Mouse (Mus musculus): ENCODE measurements around the gene Chn2. TPM values are rescaled to one million over a fixed set of nuclear protein-coding genes. Genes with fewer than 3 reads are reported as not detected.

The Chn2 gene
- polyA plus RNA-seq, 1 experiment: 22.8 TPM

GRCm38 (mm10) chr6:54120889-54121288 lies 81.5 kb downstream of the Chn2 start:
- WGBS: 91% methylated on average over 5 of the region's 5 CpGs
- Histone ChIP-seq H3K27ac (ENCODE audit: insufficient read depth, low read depth, low read length) (no peak overlapping the region), H3K4me3 (ENCODE audit: insufficient read depth, low read depth, low read length) (no peak overlapping the region), H3K36me3 (ENCODE audit: control insufficient read depth, insufficient read depth, low read length) (no peaks in the 10 kb centered on the region), H3K4me1 (ENCODE audit: control insufficient read depth, insufficient read depth, low read length) (no peaks in the 10 kb centered on the region), H3K27me3 (replicated peaks; ENCODE audit: control insufficient read depth, insufficient read depth, low read length) (no peaks in the 10 kb centered on the region)
- no peak for DNase-seq
- TF ChIP-seq CTCF (conservative IDR thresholded peaks at IDR 0.05; ENCODE audit: insufficient read depth, insufficient read length, low read depth, low read length) (no peak), POLR2A (IDR thresholded peaks at IDR 0.05; ENCODE audit: low read depth, low read length) (no peak)

DNA sequence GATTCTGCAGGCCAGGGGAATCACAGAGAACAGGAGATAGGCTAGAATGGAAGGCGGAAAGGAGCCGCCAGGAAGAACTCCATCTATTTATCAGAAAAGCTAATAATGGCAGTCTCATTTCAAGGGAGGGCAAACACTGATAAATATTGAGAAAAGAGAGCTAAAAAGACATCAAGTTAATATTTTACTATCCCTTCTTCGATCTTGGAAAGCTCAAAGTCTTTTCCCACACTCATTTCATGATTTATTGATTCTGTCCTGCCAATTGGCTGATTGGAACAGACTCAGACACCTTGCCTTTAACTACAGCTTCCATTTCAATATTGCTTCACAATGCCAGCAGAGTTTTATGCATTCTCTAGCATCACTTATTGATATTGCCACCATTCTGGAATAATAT lies 85.2 kb downstream of the Chn2 start:
- Histone ChIP-seq H3K36me3 (ENCODE audit: control insufficient read depth, insufficient read depth, low read length) (no peaks in the 10 kb centered on the region), H3K27me3 (replicated peaks; ENCODE audit: control insufficient read depth, insufficient read depth, low read length) (no peaks in the 10 kb centered on the region), H3K27ac (ENCODE audit: insufficient read depth, low read depth, low read length) (no peak overlapping the region), H3K4me3 (ENCODE audit: insufficient read depth, low read depth, low read length) (no peak overlapping the region), H3K4me1 (ENCODE audit: control insufficient read depth, insufficient read depth, low read length) (no peaks in the 10 kb centered on the region)
- WGBS: 78% methylated on average over 3 of the region's 3 CpGs
- TF ChIP-seq POLR2A (IDR thresholded peaks at IDR 0.05; ENCODE audit: low read depth, low read length) (no peak), CTCF (conservative IDR thresholded peaks at IDR 0.05; ENCODE audit: insufficient read depth, insufficient read length, low read depth, low read length) (no peak)
- DNase-seq: no peak

DNA sequence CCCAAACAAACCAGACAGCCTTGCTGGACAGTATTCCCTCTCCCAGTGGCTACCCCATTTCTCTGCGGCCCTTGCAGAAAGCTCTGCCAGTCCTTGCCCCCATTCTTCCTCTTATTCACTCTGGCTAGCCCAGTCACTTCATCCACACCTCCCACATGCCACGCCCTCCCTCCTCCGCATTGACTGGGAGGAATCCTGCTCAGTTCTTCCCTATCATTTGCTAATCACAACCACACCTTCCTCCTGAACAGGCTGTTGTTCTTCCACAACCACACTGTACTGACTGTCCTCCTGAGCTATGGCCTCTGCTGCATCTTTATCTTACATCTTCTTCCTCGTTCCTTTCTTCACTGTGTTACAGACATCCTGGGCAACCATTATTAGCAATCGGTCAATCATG lies 86.2 kb downstream of the Chn2 start:
- Histone ChIP-seq H3K27ac (ENCODE audit: insufficient read depth, low read depth, low read length) (no peak overlapping the region), H3K4me1 (ENCODE audit: control insufficient read depth, insufficient read depth, low read length) (no peaks in the 10 kb centered on the region), H3K27me3 (replicated peaks; ENCODE audit: control insufficient read depth, insufficient read depth, low read length) (no peaks in the 10 kb centered on the region), H3K36me3 (ENCODE audit: control insufficient read depth, insufficient read depth, low read length) (no peaks in the 10 kb centered on the region), H3K4me3 (ENCODE audit: insufficient read depth, low read depth, low read length) (no peak overlapping the region)
- whole genome bisulfite sequencing: 83% methylated on average over 5 of the region's 5 CpGs
- no peak for DNase-seq
- TF ChIP-seq POLR2A (IDR thresholded peaks at IDR 0.05; ENCODE audit: low read depth, low read length): no peak
- TF ChIP-seq CTCF (conservative IDR thresholded peaks at IDR 0.05; ENCODE audit: insufficient read depth, insufficient read length, low read depth, low read length): no peak

DNA sequence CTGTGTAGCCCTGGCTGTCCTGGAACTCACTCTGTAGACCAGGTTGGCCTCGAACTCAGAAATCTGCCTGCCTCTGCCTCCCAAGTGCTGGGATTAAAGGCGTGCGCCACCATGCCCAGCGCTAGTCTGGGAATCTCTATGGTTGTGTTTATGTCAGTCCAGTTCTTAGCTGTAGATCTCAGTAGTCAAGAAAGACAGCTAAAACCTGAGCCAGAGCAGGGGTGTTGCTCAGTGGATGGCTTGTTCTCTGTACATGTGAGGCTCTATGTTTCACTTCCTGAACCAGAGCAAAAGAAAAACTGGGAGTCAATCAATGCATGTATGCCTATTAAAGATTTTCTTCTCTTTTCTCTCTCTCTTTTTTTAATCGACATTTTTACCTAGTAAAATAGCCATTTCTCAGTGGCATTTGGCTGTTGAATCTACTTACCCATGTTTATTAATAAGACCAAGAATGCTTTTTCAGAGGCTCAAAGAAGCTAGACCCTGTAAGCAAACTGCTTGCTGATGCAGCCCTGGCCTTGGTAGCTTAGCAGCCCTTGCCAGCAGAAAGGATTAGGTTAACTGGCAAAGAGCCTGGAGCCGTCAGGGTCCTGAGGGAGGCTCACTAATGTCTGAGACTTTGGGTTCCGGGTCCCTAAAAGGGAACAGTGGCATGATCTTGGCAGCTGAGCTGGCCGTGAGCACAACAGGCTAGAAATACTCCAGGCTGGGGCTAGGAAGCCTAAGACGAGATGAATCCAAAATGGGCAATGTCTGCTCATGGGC lies 87.1 kb downstream of the Chn2 start:
- Histone ChIP-seq H3K27me3 (replicated peaks; ENCODE audit: control insufficient read depth, insufficient read depth, low read length) (no peaks in the 10 kb centered on the region), H3K36me3 (ENCODE audit: control insufficient read depth, insufficient read depth, low read length) (no peaks in the 10 kb centered on the region), H3K27ac (ENCODE audit: insufficient read depth, low read depth, low read length) (no peak overlapping the region), H3K4me3 (ENCODE audit: insufficient read depth, low read depth, low read length) (no peak overlapping the region), H3K4me1 (ENCODE audit: control insufficient read depth, insufficient read depth, low read length) (peaks cover 3% of the 10 kb centered on the region; the same call in 1 of the 2 replicates)
- no peak for DNase-seq
- TF ChIP-seq CTCF (conservative IDR thresholded peaks at IDR 0.05; ENCODE audit: insufficient read depth, insufficient read length, low read depth, low read length) (no peak), POLR2A (IDR thresholded peaks at IDR 0.05; ENCODE audit: low read depth, low read length) (no peak)
- WGBS: 80% methylated on average over 9 of the region's 9 CpGs

GRCm38 (mm10) chr6:54126993-54127697 lies 87.8 kb downstream of the Chn2 start:
- Histone ChIP-seq H3K4me3 (ENCODE audit: insufficient read depth, low read depth, low read length) (no peak overlapping the region), H3K27ac (ENCODE audit: insufficient read depth, low read depth, low read length) (no peak overlapping the region), H3K36me3 (ENCODE audit: control insufficient read depth, insufficient read depth, low read length) (no peaks in the 10 kb centered on the region), H3K4me1 (ENCODE audit: control insufficient read depth, insufficient read depth, low read length) (peaks cover 3% of the 10 kb centered on the region; the same call in 1 of the 2 replicates), H3K27me3 (replicated peaks; ENCODE audit: control insufficient read depth, insufficient read depth, low read length) (no peaks in the 10 kb centered on the region)
- TF ChIP-seq POLR2A (IDR thresholded peaks at IDR 0.05; ENCODE audit: low read depth, low read length) (no peak), CTCF (conservative IDR thresholded peaks at IDR 0.05; ENCODE audit: insufficient read depth, insufficient read length, low read depth, low read length) (no peak)
- 80% methylated on average over 11 of the region's 11 CpGs for WGBS
- no peak for DNase-seq

DNA sequence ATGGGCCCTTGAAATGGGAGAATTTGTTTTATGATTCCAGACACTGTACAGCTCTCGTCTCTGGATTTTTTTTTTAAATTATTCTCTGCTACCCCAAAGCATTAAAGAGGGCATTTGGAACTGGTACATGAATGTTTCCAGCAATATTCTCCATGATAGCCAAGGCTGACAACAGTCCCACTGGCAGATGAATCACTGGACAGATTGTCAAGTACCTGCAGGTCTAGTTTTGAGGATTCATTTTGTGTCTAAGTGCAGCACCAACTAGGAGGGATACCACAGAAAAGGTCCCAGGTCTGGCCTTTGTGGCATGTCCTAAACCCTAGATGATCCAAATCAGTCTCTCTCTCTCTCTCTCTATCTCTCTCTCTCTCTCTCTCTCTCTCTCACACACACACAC lies 89.3 kb downstream of the Chn2 start:
- H3K27me3 ChIP-seq (replicated peaks; ENCODE audit: control insufficient read depth, insufficient read depth, low read length): no peaks in the 10 kb centered on the region
- 88% methylated on average over 1 of the region's 1 CpGs for WGBS
- no peak overlapping the region for H3K4me3 ChIP-seq (ENCODE audit: insufficient read depth, low read depth, low read length)
- H3K27ac ChIP-seq (ENCODE audit: insufficient read depth, low read depth, low read length): no peak overlapping the region
- no peak for TF ChIP-seq CTCF (conservative IDR thresholded peaks at IDR 0.05; ENCODE audit: insufficient read depth, insufficient read length, low read depth, low read length)
- no peak for TF ChIP-seq POLR2A (IDR thresholded peaks at IDR 0.05; ENCODE audit: low read depth, low read length)
- peaks cover 3% of the 10 kb centered on the region; the same call in 1 of the 2 replicates for H3K4me1 ChIP-seq (ENCODE audit: control insufficient read depth, insufficient read depth, low read length)
- no peak for DNase-seq
- no peaks in the 10 kb centered on the region for H3K36me3 ChIP-seq (ENCODE audit: control insufficient read depth, insufficient read depth, low read length)

GRCm38 (mm10) chr6:54129570-54129969 lies 90.2 kb downstream of the Chn2 start:
- no peak for DNase-seq
- 93% methylated on average over 2 of the region's 2 CpGs for WGBS
- Histone ChIP-seq H3K4me3 (ENCODE audit: insufficient read depth, low read depth, low read length) (no peak overlapping the region), H3K4me1 (ENCODE audit: control insufficient read depth, insufficient read depth, low read length) (peaks cover 3% of the 10 kb centered on the region; the same call in 1 of the 2 replicates), H3K27ac (ENCODE audit: insufficient read depth, low read depth, low read length) (no peak overlapping the region), H3K36me3 (ENCODE audit: control insufficient read depth, insufficient read depth, low read length) (no peaks in the 10 kb centered on the region), H3K27me3 (replicated peaks; ENCODE audit: control insufficient read depth, insufficient read depth, low read length) (no peaks in the 10 kb centered on the region)
- TF ChIP-seq CTCF (conservative IDR thresholded peaks at IDR 0.05; ENCODE audit: insufficient read depth, insufficient read length, low read depth, low read length) (no peak), POLR2A (IDR thresholded peaks at IDR 0.05; ENCODE audit: low read depth, low read length) (no peak)

All from kidney, adult 2 months (tissue).